Mouse (Mus musculus): ENCODE measurements around the gene Pdzrn4.
"Not testable (repeated sequence)": the region's sequence is repeated elsewhere in the genome, so short reads cannot be mapped to it uniquely, and the experiment has no call there.

Gene Pdzrn4

GRCm38 (mm10) chr15:92396770-92397608 is at the start of gene Pdzrn4:
Gene Pdzrn4, plus strand, starts transcription at chr15:92396881.
- no peak for DNase-seq (ENCODE audit: low read depth)

- DNase-seq (ENCODE audit: low read depth): no peak
These were observed 49.3 kb upstream of the Pdzrn4 start for GRCm38 (mm10) chr15:92347426-92347825.

DNA sequence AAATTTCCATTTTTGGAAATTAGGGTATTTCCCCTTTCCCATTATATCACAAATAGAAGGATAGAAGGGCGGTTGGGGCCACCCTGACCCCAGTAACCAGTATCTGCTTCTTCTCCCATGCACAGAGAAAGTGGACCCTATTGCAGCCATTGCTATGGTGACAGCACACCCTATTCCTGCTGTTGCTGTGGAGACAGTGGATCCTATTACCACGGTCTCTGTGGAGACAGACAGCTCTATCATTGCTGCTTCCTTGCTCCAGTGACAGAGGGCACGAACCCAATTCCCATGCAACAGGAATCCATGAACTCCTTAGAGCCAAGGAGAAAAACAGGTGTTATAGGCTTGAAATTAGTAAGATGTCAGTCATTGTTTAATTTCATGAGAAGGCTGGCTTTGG is 48.8 kb upstream of the Pdzrn4 start:
- DNase-seq (ENCODE audit: low read depth): no peak

- not testable (repeated sequence) for DNase-seq (ENCODE audit: low read depth)
These were observed 48.2 kb upstream of the Pdzrn4 start for GRCm38 (mm10) chr15:92348453-92348852.

DNA sequence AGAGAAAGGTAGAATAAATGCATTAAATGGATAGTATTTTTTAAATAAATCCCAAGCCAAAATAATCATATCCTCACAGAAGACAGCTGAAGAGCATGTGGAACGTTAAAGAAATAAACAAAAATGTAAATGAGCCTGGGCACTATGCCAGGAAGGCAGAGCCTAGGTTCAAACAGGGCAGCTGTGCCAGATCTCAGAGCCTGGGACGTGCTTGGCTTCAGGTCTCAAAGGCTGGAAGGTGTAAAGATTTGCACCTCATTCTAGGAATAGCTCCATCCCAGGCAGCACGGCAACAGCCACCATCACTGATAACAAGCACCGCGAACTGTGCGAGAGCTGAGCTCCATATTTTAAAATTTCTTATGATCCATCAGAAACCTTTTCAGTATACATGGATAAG is 32.5 kb upstream of the Pdzrn4 start:
- DNase-seq (ENCODE audit: low read depth): no peak

DNA sequence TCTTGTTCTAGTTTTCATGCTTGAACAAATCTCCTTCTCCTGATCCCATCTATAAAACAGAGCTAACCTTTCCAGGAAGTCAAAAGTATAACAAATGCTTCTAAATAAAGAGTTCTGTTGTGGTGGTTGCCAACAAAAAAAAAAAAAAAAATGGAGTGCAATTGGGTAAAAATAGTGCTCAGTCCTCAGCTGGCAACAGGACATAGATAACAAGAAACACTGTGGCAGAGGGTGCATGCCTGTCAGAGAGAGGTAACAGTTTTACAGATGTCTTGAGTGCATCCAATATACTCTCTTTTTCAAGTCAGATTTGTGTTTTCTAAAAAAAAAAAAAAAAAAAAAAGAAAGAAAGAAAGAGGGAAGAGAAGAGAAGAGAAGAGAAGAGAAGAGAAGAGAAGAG is 32.1 kb upstream of the Pdzrn4 start:
- DNase-seq (ENCODE audit: low read depth): no peak

DNA sequence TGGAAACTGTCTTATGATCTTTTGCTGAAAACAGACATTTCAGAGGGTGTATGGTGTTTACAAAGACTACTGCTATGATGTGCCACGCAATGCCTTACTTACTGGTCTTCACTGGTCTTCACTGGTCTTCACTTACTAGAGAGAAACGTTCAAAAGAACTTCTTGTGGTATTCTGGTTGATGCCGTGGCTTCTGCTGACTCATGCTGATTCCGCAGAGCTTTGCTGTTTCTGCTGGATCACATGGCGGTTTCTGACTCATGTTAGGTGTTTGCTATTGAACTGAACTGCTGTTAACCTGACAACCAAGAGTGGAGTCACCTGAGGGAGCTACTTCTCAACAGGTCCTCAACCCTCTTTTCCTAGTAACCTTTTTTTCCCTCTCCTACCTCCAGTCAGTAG is 1.9 kb upstream of the Pdzrn4 start:
- DNase-seq (ENCODE audit: low read depth): no peak

- DNase-seq (ENCODE audit: low read depth): no peak
These were observed 2.1 kb downstream of the Pdzrn4 start for GRCm38 (mm10) chr15:92398747-92399146.

DNA sequence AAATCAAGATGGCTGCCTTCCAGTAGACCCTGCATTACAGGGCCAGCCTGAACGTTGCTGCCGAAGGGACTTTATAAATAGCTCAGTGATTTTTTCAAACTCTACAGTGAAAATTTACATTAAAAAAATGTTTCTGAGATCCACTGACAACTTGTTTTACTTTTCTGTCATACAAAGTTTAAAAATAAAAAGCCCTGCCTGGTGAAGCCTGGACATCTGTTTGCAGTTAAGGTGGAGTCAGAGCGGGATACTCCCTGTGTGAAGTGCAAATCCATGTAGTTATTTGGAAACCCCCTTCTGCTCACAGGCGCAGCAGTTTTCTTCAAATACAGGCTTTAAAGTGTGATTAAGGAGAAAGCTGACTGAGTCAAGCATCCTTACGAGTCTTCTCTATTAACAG is 2.6 kb downstream of the Pdzrn4 start:
- DNase-seq (ENCODE audit: low read depth): no peak

DNA sequence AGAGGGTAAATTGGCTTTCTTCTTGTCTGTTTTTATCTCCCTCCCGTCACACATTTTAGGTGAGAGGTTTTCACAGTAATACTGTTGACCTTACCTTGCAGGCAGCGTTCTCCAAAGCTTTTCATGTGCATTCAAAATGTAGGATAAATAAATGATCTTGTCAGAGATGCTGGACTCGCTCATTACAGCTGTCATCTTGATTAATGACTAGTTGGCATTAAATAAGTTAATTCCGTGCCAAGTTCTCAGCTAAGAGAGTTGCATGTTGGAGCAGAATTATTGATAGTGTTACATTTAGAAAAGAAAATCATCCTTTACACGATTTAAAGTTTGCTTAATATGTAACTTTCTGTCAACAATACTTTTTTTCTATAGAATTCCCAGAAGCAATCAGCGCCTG is 4.9 kb downstream of the Pdzrn4 start:
- DNase-seq (ENCODE audit: low read depth): no peak

DNA sequence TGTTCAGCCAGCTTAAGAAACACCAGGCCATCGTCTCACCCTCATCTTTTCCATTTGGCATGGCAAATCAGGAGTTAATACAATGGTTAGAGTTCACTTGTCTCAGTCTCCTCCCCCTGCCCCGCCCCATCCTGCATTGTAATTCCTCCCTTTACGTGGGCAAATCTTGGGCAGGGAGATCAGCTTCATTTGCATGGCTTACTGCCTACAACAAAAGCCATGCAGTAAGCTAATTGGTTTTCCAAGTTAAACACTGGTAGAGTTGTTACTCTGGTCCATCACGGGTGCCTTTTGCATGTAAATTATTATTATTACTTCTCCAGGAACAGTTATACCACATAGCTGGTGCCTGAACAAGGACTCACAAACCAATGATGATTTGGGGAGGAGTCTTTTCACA is 18.6 kb downstream of the Pdzrn4 start:
- DNase-seq (ENCODE audit: low read depth): no peak

DNA sequence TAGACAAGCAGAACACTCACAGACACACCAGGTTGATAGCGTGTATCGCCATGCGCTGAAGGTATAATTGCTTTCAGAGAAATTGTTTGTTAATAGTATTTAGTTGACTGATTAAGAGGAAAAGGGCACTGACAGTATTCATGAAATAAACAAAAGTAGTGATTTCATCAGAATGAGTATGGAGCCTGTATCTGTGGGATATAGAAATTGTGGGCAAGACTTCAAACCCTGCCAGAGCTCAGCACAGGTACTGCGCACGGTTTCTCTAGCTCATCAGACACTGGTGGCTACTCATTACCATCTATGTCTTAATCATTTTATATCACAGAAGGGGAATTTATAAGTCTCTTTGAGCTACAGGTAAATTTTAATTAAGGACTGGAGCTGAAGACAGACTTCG is 19.5 kb downstream of the Pdzrn4 start:
- no peak for DNase-seq (ENCODE audit: low read depth)

GRCm38 (mm10) chr15:92416658-92417057 is 20.0 kb downstream of the Pdzrn4 start:
- no peak for DNase-seq (ENCODE audit: low read depth)

DNA sequence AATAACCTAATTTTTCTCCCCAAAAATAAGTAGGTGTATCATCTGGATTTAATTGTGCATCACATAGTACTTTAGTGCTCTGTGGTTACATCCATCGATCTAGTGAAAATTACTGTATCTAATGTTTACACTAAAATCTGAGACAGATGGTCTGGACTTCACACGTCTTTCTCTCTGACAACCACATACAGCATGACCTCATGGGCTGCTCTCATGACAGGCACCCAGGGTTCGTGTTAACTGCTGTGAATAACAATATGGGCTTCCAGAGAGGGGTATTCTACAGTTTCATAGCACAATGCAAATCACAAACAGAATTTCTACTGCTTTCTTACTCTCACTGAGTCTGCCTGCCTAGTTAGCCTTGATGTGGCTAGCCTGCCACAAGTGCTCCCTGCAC is 20.4 kb downstream of the Pdzrn4 start:
- no peak for DNase-seq (ENCODE audit: low read depth)

DNA sequence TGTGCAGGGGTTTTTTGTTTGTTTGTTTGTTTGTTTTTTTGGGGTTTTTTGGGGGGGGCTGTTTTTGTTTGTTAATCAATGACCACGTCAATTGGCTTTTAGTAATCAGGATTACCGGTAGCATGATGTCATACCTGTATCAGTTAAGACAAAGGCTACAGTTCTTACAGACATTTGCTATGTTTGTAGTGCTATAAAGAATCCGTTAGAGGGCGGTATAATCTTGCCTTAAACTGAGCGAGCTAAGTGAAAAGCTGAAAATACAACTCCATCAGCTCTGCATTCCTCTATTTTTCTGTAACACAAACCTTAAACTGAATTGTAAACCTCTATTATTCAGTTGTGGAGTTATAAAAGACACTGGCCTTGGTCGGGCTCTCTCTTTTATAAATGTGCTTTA is 37.9 kb downstream of the Pdzrn4 start:
- peak; percentile 2 for DNase-seq (ENCODE audit: low read depth)

DNA sequence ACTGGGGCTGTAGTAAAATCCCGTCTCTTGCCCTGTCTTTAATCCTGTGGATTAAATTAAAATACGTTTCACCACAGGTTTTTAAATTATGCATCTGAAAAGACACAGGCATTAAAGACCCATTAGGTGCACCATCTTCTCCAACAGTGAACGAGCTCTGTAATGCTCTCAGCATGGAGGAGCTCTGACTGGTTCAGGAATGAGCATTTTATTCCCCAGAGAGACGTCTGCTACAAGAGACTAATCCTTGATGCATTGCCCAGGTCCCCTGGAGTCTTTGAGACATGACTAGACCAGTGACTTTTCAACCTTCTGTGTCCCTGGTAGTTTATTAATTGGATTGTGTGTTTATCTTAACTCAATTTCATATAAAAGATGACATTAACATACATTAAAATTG is 38.6 kb downstream of the Pdzrn4 start:
- no peak for DNase-seq (ENCODE audit: low read depth)

- no peak for DNase-seq (ENCODE audit: low read depth)
These were observed 45.0 kb downstream of the Pdzrn4 start for GRCm38 (mm10) chr15:92441630-92442180.

DNA sequence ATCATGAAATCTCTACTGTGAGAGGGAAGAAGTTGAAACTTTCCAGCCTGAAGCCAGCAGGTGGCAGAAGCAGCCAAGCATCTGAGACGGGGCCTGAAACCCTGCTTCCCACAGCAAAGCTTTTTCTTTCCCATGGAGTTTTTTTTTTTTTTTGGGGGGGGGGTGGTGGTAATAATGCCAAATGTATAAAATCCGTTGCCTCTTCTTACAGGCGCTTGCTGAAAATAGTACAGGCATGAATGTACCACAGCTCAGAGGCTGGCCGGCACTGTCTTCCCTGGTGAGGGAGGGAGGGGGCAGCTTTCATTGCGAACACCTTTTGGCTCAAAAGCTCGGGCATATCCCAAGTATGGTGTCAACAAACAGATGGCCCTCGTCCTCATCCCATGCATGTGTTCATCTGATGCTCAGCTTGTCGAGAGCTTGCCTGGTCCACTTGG is 51.0 kb downstream of the Pdzrn4 start:
- DNase-seq (ENCODE audit: low read depth): no peak

DNA sequence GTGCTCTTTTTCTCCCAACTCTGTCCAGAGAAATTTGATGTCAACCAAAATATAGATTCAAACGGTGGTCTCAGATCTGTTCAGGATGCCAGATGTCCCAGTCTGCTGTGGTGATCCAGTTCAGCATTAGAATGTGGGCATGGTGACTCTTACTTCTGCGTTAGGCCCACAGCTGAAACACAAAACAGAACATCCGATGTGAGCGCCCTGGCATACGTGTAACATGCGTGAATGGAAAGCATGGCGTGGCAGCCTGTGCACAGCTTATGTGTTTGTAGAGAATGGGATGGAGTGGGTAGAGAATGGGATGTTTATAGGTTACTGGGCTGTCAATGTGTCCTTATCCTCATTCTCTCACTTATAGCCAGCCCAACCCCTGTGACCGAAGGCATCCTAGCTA is 52.4 kb downstream of the Pdzrn4 start:
- DNase-seq (ENCODE audit: low read depth): no peak

- DNase-seq (ENCODE audit: low read depth): no peak
These were observed 55.9 kb downstream of the Pdzrn4 start for GRCm38 (mm10) chr15:92452620-92453019.

GRCm38 (mm10) chr15:92482198-92482597 is 85.5 kb downstream of the Pdzrn4 start:
- no peak for DNase-seq (ENCODE audit: low read depth)

GRCm38 (mm10) chr15:92491376-92491775 is 94.7 kb downstream of the Pdzrn4 start:
- DNase-seq (ENCODE audit: low read depth): no peak

DNA sequence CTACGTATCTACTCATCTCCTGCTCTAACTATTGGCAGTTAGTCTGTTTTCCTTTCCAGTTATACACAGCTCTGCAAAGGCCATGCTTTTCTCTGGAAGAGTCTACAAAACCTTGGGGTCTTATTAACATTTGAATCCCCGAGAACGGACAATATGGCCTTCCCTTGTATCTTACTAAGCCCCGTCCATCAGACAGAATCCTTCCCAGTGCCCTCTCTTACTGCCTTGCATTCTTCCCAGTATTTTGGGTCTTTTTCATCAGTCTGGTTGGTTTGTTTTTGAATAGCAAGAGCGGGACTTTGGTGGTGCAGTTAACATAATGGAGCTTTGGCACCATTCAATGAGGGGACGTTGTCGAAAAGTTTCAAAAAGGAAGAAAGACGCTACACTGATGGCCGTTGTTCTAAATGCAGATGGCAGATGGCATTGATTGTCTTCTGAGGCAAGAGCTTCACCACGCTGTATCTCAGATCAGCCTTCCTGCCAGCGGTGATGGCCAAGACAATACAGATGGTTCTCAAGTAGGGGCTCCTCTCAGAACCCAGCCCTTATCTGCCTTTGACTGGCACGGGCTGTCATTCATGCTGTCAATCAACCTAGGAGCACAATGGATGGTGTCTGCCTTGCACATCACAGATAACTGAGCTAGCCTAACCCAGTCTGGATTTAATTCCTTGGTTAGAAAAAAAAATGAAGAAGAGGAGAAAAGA is 98.9 kb downstream of the Pdzrn4 start:
- DNase-seq (ENCODE audit: low read depth): no peak

Data from c-Kit-positive CD71-positive TER-119-negative erythroid progenitor cells, embryonic 14.5 days (primary cell).